Mouse (Mus musculus) midbrain, embryonic 15.5 days (tissue): ENCODE data around the gene Cbx2. TPM values are rescaled to one million over a fixed set of nuclear protein-coding genes. Genes with fewer than 3 reads are reported as not detected.

ENCODE experiments used
- ATAC-seq: fragments of 200-750 bp; cut with Nextera tagmentation; replicated peaks from 2 replicates; pipeline ENCODE4 v1.8.0; 2017; ENCODE audit warnings: moderate TSS enrichment
- H3K27ac ChIP-seq: fragments of 300-500 bp; sonication (generic); 2 replicates; pipeline ENCODE4 v1.5.1; 2015; ENCODE audit warnings: mild to moderate bottlenecking, inconsistent platforms
- H3K27me3 ChIP-seq: fragments of 300-500 bp; sonication (generic); replicated peaks from 2 replicates; pipeline ENCODE4 v1.6.1; 2015; ENCODE audit warnings: inconsistent platforms
- H3K36me3 ChIP-seq: fragments of 300-500 bp; sonication (generic); replicated peaks from 2 replicates; pipeline ENCODE4 v1.6.1; 2015; ENCODE audit warnings: inconsistent platforms
- H3K4me1 ChIP-seq: fragments of 300-500 bp; sonication (generic); 2 replicates; pipeline ENCODE4 v1.6.1; 2015; ENCODE audit warnings: inconsistent platforms
- H3K4me2 ChIP-seq: fragments of 300-500 bp; sonication (generic); 2 replicates; pipeline ENCODE4 v1.6.1; 2015; ENCODE audit warnings: inconsistent platforms, mild to moderate bottlenecking, moderate library complexity
- H3K4me3 ChIP-seq: fragments of 300-500 bp; sonication (generic); 2 replicates; pipeline ENCODE4 v1.5.1; 2015; ENCODE audit warnings: mild to moderate bottlenecking, inconsistent platforms
- H3K9ac ChIP-seq: fragments of 300-500 bp; sonication (generic); 2 replicates; pipeline ENCODE4 v1.6.1; 2015; ENCODE audit warnings: mild to moderate bottlenecking, inconsistent platforms
- H3K9me3 ChIP-seq: fragments of 300-500 bp; sonication (generic); 2 replicates; pipeline ENCODE4 v1.6.1; 2016; ENCODE audit warnings: inconsistent platforms
- WGBS: fragments of 180-500 bp; shearing (Covaris S2); methylation state at CpG from one replicate; pipeline ENCODE4 v1.1.7; 2015; ENCODE audit warnings: mixed read lengths; 5-methylcytosine and 5-hydroxymethylcytosine counted together
- polyA plus RNA-seq: library from polyadenylated mRNA; unstranded; fragments of >200 nt; fragmentation: Nextera tagmentation; extraction: Ambion mirVana; gene quantifications from 2 replicates; pipeline ENCODE4 v1.2.1, GENCODE M21; 2015

Gene Cbx2
- polyA plus RNA-seq, 1 experiment from 2014 or later = 17.6 TPM

DNA sequence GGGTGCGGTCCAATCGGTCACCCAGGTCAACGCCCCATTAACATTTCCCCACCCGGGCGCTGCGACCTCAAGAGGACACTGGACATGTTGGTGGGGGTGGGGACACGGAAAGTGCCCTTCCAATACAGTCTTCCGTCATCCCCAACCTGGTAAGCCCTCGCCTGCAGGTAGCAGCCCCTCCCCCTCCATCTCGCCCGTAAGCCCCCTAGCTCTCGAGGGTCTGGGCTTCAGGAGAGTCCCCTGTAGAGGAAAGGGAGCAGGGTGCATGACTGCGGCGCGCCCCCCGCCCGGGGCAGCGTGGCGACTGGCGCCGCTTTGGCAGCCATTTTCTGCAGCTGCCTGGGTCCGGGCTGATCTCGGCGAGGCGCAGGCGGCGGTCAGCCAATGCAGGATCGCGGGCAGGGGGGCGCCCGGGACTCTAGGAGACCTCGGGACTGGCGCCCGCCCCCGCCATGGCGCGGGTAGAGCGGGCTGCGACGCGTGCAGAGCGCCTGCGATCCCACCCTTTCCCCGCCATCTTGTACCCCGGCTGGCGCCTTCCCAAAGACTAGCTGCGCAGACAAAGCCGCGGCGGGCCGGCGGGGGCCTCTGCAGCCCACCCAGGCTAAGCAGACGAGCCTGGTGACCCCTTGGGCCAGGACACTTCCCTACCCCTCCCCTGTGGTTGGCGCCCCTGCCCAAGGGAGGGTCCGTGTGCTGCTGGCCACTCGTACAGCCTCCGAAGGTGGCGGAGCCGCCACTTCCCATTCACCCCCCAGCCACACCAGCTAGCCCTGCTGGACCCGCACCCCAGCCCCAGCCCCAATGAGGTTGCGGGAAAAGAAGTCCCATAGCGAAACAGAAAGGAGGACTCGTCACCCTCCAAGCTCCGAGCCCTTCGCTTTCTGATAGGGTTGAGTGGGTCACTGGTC, 33.8 kb downstream of the Cbx2 start:
- Histone ChIP-seq H3K27ac (peak overlapping the region; percentile 92), H3K36me3 (no peaks in the 10 kb centered on the region), H3K4me1 (peaks cover 60% of the 10 kb centered on the region), H3K4me2 (peak overlapping the region; percentile 89), H3K4me3 (peak overlapping the region; percentile 49), H3K9me3 (no peaks in the 10 kb centered on the region), H3K27me3 (peaks cover 32% of the 10 kb centered on the region), H3K9ac (peak overlapping the region; percentile 80)
- under 1% methylated on average over 63 of the region's 65 CpGs for WGBS
- ATAC-seq = 0 out of 2 replicates have a peak, but pooled peaks have one; percentile 9

DNA sequence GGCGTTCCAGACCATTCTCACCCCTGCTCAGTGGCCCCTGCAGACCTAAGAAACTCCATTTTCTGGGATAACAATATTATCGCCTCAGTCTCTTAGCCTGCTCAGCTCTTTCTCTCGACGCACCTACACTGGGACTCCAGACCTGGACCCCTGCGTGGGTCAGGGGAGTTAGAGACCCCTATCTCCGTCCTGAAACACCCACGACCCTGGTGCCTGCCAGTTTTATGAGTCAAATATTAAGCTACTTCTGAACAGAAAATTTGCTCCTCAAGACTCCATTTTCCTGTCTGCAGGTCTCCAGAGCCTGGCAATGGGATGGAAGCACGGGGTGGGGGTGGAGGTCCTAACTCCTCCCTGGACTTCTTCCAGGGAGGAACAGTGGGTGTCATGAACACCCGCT, 34.5 kb downstream of the Cbx2 start:
- Histone ChIP-seq H3K9ac (peak overlapping the region; percentile 80), H3K9me3 (no peaks in the 10 kb centered on the region), H3K4me2 (peak overlapping the region; percentile 89), H3K27ac (peak overlapping the region; percentile 92), H3K4me1 (peaks cover 56% of the 10 kb centered on the region), H3K4me3 (peak overlapping the region; percentile 49), H3K27me3 (peaks cover 30% of the 10 kb centered on the region), H3K36me3 (no peaks in the 10 kb centered on the region)
- ATAC-seq = no peak
- 4% methylated on average over 9 of the region's 9 CpGs for WGBS

DNA sequence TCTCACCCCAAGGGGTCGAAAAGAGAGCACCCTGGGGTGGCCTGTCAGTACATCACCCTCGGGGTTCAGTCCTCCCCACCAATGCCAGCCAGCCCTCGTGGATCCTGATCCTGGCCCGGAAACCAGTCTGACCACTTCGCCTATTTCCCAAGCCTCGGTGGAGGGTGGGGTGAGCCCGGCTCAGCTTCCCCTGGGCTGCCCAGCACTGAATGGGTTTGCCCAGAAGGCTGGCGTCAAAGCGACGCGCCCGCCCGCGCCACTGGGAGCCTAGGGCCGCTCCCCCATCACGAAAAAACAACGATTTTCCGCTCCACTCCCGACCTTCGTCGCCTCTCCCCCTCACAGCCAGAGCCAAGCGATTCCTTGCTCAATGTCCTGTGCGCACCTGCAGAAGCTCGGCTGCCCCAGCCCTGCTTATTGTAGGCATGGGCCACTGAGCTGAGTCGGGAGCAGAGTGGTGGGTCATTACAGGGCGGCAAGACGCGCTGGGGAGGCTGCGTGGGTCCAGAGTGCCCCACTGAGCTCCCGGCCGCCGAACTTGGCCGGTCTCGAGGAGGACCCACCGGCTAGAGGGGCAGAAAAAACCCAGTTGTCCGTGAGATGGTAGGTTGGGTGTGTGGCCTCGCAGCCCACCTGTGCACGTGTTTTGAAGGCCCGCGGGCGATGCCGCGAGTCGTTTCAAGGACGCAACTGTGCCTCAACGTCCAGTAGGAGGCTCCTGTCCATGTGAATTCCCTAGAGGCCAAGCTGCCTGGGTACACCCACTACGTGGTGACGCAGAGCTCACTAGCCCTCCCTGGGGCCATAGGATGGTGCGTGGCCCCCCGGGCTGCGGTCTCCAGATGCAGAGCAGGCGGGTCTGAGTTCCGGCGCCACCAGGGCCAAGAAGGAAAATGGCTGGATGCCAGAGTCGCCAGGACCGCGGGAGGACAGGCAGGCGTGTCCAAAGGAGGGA, 35.6 kb downstream of the Cbx2 start:
- Histone ChIP-seq H3K4me3 (peak overlapping the region; percentile 7; the same call in 1 of the 2 replicates), H3K4me2 (peak overlapping the region; percentile 89), H3K36me3 (no peaks in the 10 kb centered on the region), H3K9me3 (no peaks in the 10 kb centered on the region), H3K9ac (peak overlapping the region; percentile 11; the same call in 1 of the 2 replicates), H3K27me3 (peaks cover 33% of the 10 kb centered on the region), H3K27ac (no peak overlapping the region), H3K4me1 (peaks cover 47% of the 10 kb centered on the region)
- no peak for ATAC-seq
- 3% methylated on average over 58 of the region's 58 CpGs for WGBS

DNA sequence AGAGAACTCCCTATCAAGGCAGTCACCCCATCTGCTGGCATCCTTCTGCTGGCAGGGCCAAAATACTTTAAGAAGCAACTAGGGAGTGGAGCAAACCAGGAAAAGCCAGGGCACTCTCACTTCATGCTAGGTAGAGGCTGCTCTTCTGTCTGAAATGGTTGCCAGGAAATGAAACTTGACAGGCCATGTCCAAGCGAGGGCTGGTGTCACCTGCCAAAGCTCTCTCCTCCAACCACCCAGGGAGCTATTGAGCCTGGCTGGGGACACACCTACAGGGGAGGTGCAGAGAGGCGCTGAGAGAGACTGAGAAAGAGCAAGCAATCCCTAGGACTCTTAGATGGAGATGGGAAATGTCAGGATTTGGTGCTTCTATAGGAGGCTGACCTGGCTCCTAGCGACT, 36.5 kb downstream of the Cbx2 start:
- peaks cover 42% of the 10 kb centered on the region for H3K4me1 ChIP-seq
- no peaks in the 10 kb centered on the region for H3K36me3 ChIP-seq
- H3K4me2 ChIP-seq = no peak overlapping the region
- no peak overlapping the region for H3K9ac ChIP-seq
- peaks cover 33% of the 10 kb centered on the region for H3K27me3 ChIP-seq
- H3K4me3 ChIP-seq = no peak overlapping the region
- H3K27ac ChIP-seq = no peak overlapping the region
- no peaks in the 10 kb centered on the region for H3K9me3 ChIP-seq
- no peak for ATAC-seq
- 11% methylated on average over 3 of the region's 3 CpGs for WGBS

DNA sequence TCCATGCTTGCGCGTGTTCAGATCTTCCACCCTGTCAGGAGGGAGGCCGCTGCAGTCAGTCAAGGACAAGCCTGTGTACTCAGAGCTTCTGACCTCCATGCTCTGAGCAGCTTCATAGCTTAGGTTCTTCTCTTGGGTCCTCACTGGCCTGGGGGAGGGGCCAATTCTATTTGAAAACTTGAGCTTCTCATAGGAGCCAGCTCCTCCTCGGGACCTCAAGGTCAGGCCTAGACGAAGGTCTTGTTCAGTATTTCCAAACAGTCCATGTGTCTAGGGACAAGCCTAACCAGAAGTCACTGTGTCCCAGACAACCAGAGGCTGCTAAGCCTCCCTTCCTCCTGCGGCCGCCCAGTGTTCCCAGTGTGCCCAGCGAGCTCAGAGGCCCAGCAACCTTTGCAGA, 44.1 kb downstream of the Cbx2 start:
- Histone ChIP-seq H3K4me1 (no peaks in the 10 kb centered on the region), H3K27ac (no peak overlapping the region), H3K27me3 (peaks cover 4% of the 10 kb centered on the region; the same call in 1 of the 2 replicates), H3K4me3 (no peak overlapping the region), H3K9ac (no peak overlapping the region), H3K9me3 (no peaks in the 10 kb centered on the region), H3K36me3 (no peaks in the 10 kb centered on the region), H3K4me2 (no peak overlapping the region)
- WGBS = 72% methylated on average over 8 of the region's 8 CpGs
- ATAC-seq = no peak

DNA sequence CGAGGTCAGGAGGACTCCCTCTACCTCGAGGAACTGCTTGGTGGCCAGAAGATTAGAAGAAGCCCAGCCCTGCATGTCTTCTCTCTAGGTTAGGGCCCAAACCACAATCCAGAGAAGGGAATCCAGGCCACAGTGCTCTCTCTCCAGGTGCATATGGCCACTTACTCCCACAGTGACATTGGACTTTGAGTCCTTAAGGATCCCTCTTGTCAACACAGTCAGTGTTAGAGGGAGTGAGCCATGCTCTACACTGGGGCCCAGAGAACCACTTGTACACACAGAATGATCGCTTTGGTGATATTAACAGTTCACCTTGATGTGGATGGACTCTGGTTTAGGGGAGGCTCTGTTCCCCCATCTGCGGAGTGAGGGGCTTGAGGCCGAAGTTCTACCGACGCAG, 49.5 kb downstream of the Cbx2 start:
- Histone ChIP-seq H3K27ac (no peak overlapping the region), H3K9ac (no peak overlapping the region), H3K4me3 (no peak overlapping the region), H3K4me1 (peaks cover 2% of the 10 kb centered on the region; the same call in 1 of the 2 replicates), H3K27me3 (no peaks in the 10 kb centered on the region), H3K4me2 (no peak overlapping the region), H3K9me3 (no peaks in the 10 kb centered on the region), H3K36me3 (no peaks in the 10 kb centered on the region)
- ATAC-seq = no peak
- WGBS = 85% methylated on average over 7 of the region's 7 CpGs

DNA sequence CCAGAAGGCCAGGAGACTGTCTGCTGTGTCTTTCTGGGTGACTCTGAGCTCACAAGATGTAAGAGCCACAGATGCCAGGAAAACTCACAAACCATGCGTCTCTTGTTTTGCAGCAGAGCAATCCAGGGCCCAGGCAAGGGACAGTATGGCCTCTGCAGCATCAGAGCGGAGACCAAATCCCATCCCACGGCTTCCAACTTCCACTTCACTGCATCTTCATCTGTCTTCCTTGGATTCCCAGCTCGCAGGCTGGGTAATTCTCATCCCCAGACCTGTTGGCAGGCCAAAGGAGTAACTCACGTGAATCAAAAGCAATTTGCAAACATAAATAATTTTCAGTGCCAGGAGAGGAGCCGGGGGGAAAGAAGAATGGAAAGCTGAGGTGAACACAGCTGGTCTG, 50.2 kb downstream of the Cbx2 start:
- Histone ChIP-seq H3K9me3 (no peaks in the 10 kb centered on the region), H3K4me1 (peaks cover 2% of the 10 kb centered on the region; the same call in 1 of the 2 replicates), H3K27me3 (no peaks in the 10 kb centered on the region), H3K27ac (no peak overlapping the region), H3K4me2 (no peak overlapping the region), H3K36me3 (no peaks in the 10 kb centered on the region), H3K4me3 (no peak overlapping the region), H3K9ac (no peak overlapping the region)
- WGBS = 57% methylated on average over 6 of the region's 6 CpGs
- ATAC-seq = no peak

DNA sequence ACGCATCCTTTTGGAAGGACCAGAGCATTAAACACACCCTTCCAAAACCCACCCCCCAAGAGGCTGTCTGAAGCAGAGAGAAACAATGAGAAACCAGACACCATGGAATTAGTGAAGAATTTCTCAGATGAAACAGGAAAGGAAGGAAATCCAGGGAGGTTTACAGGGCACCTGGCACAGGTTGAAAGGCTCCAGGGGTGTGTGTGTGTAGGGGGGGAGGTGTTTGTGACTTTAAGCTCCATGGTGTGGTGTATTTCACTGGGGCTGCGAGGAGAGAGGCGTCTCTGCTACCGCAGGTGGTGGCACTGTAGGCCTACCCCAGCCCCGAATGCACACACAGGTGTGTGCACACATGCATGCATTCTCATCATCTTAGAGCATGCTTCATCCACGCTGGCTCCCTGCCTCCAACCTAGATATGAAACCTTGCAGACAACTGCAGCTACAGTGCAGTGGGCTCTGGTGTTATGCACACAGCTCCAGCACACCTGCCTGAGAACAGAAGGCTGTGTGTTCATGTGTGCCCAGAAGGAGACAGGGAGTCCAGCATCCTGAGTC, 51.2 kb downstream of the Cbx2 start:
- Histone ChIP-seq H3K4me1 (peaks cover 10% of the 10 kb centered on the region), H3K9ac (no peak overlapping the region), H3K36me3 (no peaks in the 10 kb centered on the region), H3K9me3 (no peaks in the 10 kb centered on the region), H3K4me3 (no peak overlapping the region), H3K27ac (no peak overlapping the region), H3K27me3 (no peaks in the 10 kb centered on the region), H3K4me2 (no peak overlapping the region)
- no peak for ATAC-seq
- 69% methylated on average over 6 of the region's 6 CpGs for WGBS

DNA sequence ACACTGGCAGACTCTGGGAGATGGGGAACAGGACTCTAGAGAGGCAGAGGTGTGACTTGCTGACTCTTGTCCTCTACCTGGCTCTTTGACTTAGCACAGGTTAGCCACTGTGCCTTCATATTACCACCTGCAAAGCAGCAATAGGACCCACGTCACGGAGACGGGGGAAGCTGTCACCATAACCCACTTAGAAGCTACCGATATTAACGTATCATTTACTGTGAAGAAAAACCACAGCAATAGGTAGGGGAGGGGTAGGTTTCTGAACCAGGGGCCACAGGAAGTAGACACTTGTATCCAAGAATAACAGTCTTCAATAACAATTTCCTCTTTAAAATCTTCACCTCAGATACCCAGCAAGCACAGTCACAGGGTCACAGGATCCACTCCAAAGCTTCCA, 53.0 kb downstream of the Cbx2 start:
- Histone ChIP-seq H3K9ac (no peak overlapping the region), H3K4me3 (no peak overlapping the region), H3K27ac (no peak overlapping the region), H3K9me3 (no peaks in the 10 kb centered on the region), H3K4me2 (no peak overlapping the region), H3K4me1 (peaks cover 26% of the 10 kb centered on the region), H3K36me3 (peaks cover 1% of the 10 kb centered on the region; the same call in 1 of the 2 replicates), H3K27me3 (no peaks in the 10 kb centered on the region)
- no peak for ATAC-seq
- 91% methylated on average over 5 of the region's 5 CpGs for WGBS

DNA sequence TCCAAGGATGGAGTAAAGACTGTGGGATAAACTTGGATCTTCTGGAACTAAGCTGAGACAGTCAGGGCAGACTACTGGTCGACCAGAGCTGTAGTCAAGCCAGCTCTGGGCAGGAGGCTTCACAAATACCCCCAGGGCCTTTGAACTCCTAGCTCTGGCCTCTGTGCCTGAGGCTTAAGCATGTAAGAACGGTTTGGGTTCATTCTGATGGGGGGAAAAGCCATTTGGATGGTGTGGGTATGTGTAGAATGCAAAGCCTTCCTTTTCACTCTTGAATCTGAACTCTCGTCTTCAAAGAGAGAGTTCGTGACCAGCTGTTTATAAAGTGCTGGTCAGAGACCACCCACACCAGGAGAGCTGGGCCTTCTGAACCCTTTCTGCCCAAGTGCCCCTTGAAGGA, 55.0 kb downstream of the Cbx2 start:
- H3K9me3 ChIP-seq = no peaks in the 10 kb centered on the region
- H3K9ac ChIP-seq = no peak overlapping the region
- H3K27ac ChIP-seq = no peak overlapping the region
- peaks cover 10% of the 10 kb centered on the region for H3K27me3 ChIP-seq
- H3K36me3 ChIP-seq = peaks cover 7% of the 10 kb centered on the region
- H3K4me2 ChIP-seq = no peak overlapping the region
- no peak for ATAC-seq
- 80% methylated on average over 4 of the region's 4 CpGs for WGBS
- H3K4me1 ChIP-seq = peaks cover 45% of the 10 kb centered on the region
- no peak overlapping the region for H3K4me3 ChIP-seq

DNA sequence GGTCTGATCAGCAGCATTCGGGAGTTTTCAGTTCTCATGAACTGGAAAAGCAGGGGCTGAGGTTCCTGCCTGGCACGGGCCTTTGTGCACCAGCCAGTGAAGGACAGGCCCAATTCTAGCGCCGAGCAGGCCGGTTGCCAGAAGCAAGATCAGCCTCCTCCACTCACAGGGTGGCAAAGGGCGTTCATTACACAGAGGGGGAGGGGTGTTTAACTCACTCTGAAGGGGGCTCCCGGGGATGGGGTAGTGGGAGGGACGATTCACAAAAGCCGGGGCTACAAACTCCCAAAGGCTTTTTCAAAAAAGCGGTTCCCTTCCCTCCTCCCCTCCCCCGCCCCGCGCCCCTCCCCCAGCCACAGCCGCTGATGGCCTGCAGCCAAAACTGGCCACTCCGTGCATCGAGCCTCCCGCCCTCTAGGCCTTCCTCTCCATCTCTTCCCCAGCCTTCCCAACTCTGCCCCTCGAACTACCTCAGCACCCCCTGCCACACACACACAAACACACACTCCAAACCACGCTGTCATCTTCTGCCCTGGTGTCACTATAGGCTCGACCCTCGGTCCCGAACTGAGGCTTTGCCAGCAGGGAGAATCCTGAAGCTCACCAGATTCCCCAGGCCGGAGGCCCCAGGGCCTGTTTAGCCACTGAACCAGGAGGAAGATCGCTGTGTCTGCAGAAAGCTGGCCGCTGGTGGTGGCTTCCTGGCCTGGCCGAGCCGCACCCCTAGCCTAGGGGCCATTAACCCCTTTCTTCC, 56.1 kb downstream of the Cbx2 start:
- WGBS = 4% methylated on average over 24 of the region's 27 CpGs
- Histone ChIP-seq H3K9ac (peak overlapping the region; percentile 13; the same call in 1 of the 2 replicates), H3K36me3 (peaks cover 7% of the 10 kb centered on the region), H3K27me3 (peaks cover 10% of the 10 kb centered on the region), H3K4me3 (peak overlapping the region; percentile 2; the same call in 1 of the 2 replicates), H3K4me1 (peaks cover 54% of the 10 kb centered on the region), H3K4me2 (peak overlapping the region; percentile 41), H3K9me3 (no peaks in the 10 kb centered on the region), H3K27ac (peak overlapping the region; percentile 47)
- peak; percentile 71 for ATAC-seq
